Mouse (Mus musculus) small intestine, adult 2 months (tissue): ENCODE results near the gene Gm17387.

Experiments used
- CTCF ChIP-seq: fragments of 200-500 bp; IDR thresholded peaks from 2 replicates; pipeline ENCODE4 v1.5.1; 2012; ENCODE audit warnings: low read depth, mild to moderate bottlenecking, control low read depth, inconsistent platforms, low read length, moderate library complexity, mixed read lengths; ENCODE audit not compliant: insufficient replicate concordance, insufficient read length; ENCODE audit errors: extremely low read depth
- POLR2A ChIP-seq: fragments of 200-500 bp; IDR thresholded peaks from 2 replicates; pipeline ENCODE4 v1.6.1; 2012; ENCODE audit warnings: low read depth, mild to moderate bottlenecking, control low read depth, inconsistent platforms, low read length, moderate library complexity

DNA sequence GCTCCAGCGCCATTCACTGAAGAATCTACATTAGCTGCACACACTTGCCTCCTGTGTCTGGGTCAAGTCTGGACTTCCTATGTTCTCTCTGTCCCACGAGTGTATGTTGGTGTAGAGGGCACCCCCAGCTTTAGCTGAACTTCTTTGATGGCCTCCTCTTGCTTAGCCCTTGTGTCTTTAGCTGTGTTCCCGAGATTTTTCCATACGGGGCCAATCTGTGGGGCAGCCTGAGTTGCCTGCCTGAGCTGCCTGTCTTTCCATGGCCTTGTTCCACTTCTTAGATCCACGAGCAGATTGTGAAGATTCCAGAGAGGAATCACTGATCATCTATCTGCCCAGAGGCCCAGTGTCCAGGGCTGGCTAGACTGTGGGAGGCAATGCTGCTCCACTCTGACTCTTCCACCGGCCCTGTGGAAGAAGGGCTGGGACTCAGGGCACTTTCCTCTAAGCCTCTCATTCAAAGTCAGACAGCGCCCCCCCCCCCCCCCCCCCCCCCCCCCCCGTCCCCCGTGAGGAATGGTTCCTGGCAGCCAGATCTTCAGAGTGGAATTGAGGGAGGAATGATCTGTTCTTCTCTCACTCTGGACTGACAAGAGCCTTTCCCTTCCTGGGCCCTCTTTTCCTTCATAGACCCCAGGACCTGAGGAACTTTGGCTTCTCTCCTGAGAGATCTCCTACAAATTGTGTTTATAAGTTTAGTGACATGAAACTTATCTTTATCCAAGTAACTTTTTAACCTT lies 12.1 kb downstream of the Gm17387 start:
- no peak for TF ChIP-seq CTCF
- no peak for TF ChIP-seq POLR2A
